Mouse (Mus musculus) kidney, adult 18-20 months (tissue): ENCODE measurements around the gene Fhit.

Source experiments
- DNase-seq: peaks from one replicate; pipeline ENCODE4 v3.0.0; 2021

The Fhit gene

GRCm38 (mm10) chr14:9556333-9556732, 1605.5 kb downstream of the Fhit start:
- DNase-seq = no peak

GRCm38 (mm10) chr14:9555807-9556206, 1606.0 kb downstream of the Fhit start:
- no peak for DNase-seq

GRCm38 (mm10) chr14:9552149-9552548, 1609.7 kb downstream of the Fhit start:
- DNase-seq = no peak

- no peak for DNase-seq
These were observed 1613.9 kb downstream of the Fhit start for GRCm38 (mm10) chr14:9547952-9548351.

- no peak for DNase-seq
These were observed 1617.5 kb downstream of the Fhit start for GRCm38 (mm10) chr14:9544364-9544763.

GRCm38 (mm10) chr14:9535491-9535890, 1626.3 kb downstream of the Fhit start:
- no peak for DNase-seq

GRCm38 (mm10) chr14:9529247-9529646, 1632.6 kb downstream of the Fhit start:
- DNase-seq = no peak

GRCm38 (mm10) chr14:9526136-9526535, 1635.7 kb downstream of the Fhit start:
- no peak for DNase-seq

- DNase-seq = no peak
These were observed 1644.2 kb downstream of the Fhit start for GRCm38 (mm10) chr14:9517651-9518050.

GRCm38 (mm10) chr14:9509678-9510077, 1652.2 kb downstream of the Fhit start:
- no peak for DNase-seq
